Mouse (Mus musculus): Measurements from ENCODE around the gene Pcca. TPM values are rescaled to one million over a fixed set of nuclear protein-coding genes. Genes with fewer than 3 reads are reported as not detected.

The Pcca gene
- 34.6 TPM for polyA plus RNA-seq (2017; shearing (Covaris generic))

DNA sequence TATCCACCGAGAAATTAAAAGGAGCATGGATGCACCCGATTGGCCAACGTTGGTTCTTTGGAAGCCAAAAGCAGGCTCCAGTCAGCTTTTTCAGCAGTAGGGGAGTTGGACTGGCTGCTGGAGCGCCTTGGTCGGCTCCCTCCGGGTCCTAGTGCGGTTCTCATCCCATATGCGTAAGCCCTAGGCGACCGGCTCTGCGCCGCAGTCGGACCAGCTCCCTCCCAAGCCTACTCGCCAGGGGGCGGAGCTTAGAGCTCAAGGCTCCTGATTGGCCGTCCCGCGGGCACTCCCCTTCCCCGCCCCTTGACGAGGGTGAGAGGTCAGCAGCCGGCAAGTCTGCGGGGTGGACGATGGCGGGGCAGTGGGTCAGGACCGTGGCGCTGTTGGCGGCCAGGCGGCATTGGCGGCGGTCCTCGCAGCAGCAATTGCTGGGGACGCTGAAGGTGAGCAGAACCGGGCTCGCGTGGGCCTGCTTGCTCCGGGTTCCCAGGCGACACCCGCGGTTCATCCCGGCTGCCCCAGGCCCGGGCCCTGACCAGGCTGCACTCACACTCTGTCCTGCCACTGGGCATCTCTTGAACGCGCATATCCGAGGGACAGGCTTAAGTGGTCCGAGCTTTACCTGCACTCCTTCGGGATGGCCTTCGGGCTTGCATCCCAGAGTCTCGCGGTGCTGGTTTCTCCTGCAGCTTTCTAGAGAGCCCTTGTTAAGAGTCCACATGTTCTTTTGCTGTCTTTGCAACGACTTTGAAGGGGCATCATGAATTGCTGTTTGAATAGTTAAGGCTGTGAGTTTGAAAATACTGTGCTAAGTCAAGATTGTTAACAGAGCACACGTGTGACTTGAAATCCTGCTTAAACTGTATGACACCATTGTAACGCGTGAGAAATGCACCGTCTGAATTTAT lies at the start of gene Pcca:
Pcca (plus strand) TSS at position 308 of the 908 bp plus-strand sequence.

DNA sequence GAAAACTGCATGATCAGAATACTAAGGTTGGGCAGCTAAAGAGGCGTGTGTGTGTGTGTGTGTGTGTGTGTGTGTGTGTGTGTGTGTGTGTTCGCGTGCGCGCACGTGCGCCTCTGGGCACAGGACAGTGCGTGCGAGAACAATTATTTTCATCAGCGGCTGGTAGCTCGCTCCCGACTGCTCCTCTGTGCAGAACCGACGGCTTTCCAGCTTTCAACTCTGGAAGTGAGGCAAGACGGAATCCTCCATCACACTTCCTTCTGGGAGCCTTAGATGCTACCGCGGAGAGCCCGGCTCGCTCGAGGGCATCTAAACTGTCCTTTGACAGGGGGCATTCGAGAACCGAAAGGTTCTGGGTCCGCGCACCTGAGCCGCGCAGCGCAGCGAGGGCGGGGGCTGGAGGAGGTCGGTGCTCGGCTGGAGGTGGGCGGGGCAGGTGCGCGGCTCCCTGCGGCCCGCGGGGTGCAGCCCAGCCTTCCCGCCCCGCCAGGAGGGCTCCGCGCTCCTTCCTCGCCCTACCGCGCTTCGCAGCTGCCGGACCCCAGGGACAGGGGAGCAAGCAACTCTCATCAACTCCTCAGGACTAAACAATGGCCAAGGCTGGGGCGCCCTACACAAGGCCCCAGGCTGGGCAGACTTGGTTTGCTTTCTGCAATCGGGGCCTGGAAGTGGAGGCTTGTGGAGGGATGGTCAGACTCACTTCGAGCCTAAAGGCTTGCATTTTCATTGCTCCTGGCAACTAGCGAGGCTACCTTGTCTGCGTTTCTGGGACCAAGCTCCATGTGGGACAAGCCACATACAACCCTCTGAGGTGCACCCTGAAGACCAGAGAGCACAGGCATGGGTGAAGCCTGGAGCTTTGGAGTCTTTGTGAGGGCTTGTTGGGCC lies 43.4 kb upstream of the Pcca start, which contains the start of gene Gm10837:
Gm10837 (plus strand) TSS at position 146 of the 888 bp plus-strand sequence.

DNA sequence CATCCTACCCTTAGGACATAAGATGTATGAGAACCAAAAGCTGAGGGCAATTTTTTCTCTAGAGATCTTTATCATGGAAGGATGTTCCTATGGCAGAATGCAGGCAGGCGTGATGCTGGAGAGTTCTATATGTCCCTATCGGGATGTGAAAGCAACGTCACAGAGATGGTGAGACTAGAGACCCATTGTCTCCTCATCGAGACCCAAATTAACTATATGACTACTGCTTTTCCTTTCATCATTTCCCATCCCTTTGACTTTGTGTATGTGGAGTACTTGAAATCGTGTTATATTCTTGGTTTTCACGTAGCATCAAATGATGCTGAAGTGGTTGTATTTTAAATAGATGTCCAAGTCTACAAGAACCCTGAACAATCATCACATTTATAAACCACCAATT lies 379.5 kb downstream of the Pcca start, which contains the start of gene Ggact:
Ggact (minus strand) TSS at position 101 of the 400 bp plus-strand sequence.

Other genes with a start within 250 kb of the Pcca start
- gene Gm5089, start 83.2 kb upstream of the Pcca start, polyA plus RNA-seq (2017; shearing (Covaris generic)) = not detected
- 0.17 TPM for gene Zic5, start 68.6 kb upstream of the Pcca start, polyA plus RNA-seq (2017; shearing (Covaris generic))
- gene Zic2, start 58.9 kb upstream of the Pcca start, polyA plus RNA-seq (2017; shearing (Covaris generic)) = not detected
- not detected for gene Gm10837, start 43.7 kb upstream of the Pcca start, polyA plus RNA-seq (2017; shearing (Covaris generic))

Data from CD4-positive, CD25-positive, alpha-beta regulatory T cell (primary cell).